Comparison of ENCODE assay signal across 8 mouse cellular contexts in the genomic region with DNA sequence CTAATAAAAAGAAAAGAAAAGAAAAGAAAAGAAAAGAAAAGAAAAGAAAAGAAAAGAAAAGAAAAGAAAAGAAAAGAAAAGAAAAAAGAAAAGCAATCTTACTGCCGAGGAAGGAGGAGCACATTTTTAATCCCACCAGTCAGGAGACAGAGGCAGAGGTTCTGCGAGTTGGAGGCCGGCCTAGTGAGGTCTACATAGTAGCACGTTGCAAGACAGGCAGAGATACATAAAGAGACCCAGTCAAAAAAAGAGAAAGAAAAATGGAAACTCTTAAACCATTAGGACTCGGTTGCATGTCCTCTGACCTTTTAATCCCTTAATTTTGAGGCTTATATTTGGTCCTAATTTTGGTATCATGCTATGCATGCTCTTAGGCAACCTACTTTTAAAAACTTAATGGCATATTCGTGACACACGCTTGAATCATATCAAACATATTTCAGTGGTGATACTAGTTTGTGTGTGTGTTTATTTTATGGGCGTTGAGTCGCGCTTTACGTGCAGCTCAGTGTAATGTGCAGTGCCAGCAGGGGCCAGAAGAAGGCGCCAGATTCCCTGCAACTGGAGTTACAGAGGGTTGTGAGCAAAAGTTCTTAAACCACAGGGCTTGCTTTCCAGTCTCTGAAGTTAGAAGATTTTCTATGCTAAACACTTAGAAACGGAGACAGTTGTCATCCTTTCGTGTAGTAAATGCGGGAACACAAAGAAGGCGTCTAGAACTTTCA. TPM values are rescaled to one million over a fixed set of nuclear protein-coding genes. Genes with fewer than 3 reads are reported as not detected.
DNase-seq lines count a peak whose midpoint lies in the region; ATAC-seq and TF ChIP-seq lines count a peak whose summit lies in the region.

No protein-coding gene starts in this region.

- CTCF ChIA-PET in Patski (lab: Charles Lee), result interaction anchor here (0.6 to 2.5 kb wide), 7 partner anchors 12 to 167 kb away, joined by 3 to 9 read pairs (median 4); no protein-coding TSS in a partner anchor

- 11% methylated on average over 16 of the region's 16 CpGs for WGBS in hindbrain, embryonic 12.5 days

- no peaks in the 10 kb centered on the region for H3K9me3 ChIP-seq in hindbrain, embryonic 12.5 days (replicated peaks)

- peak overlapping the region; percentile 85 for H3K4me2 ChIP-seq in hindbrain, embryonic 12.5 days (replicated peaks)

- H3K4me3 ChIP-seq in hindbrain, embryonic 12.5 days, result peak overlapping the region; percentile 67; the same call in 1 of the 2 replicates

- H3K9ac ChIP-seq in hindbrain, embryonic 12.5 days, result no peak overlapping the region

- no peak for TF ChIP-seq CTCF in Patski (IDR thresholded peaks at IDR 0.05)

- peaks cover 5% of the 10 kb centered on the region; the same call in 1 of the 2 replicates for H3K36me3 ChIP-seq in hindbrain, embryonic 12.5 days

- peak; percentile 74 for ATAC-seq in Patski
- ATAC-seq in hindbrain, embryonic 12.5 days (ENCODE audit: low FRiP score), result peak; percentile 43; the same call in 1 of the 2 replicates

- POLR2A ChIA-PET in Patski (lab: Charles Lee), result no interaction called here

- no peak for DNase-seq in Patski (ENCODE audit: low read depth, low spot score)
- DNase-seq in cerebellum, postnatal 14 days, result peak; percentile 80 to 89
- DNase-seq in frontal cortex, postnatal 14 days (ENCODE audit: low spot score in 2 of 2), result peak; percentile 47 to 70
- DNase-seq in layer of hippocampus, postnatal 36 days, result peak; percentile 45 to 60
- DNase-seq in lung, postnatal 25 days (ENCODE audit: low spot score), result peak; percentile 87
- peak; percentile 75 for DNase-seq in right cerebral cortex, adult 18-20 months
- DNase-seq in urinary bladder, adult 2 months (ENCODE audit: low spot score), result peak; percentile 66

- H3K27me3 ChIP-seq in Patski, result no peaks in the 10 kb centered on the region
- peaks cover 18% of the 10 kb centered on the region for H3K27me3 ChIP-seq in hindbrain, embryonic 12.5 days

- no peak overlapping the region for H3K27ac ChIP-seq in hindbrain, embryonic 12.5 days

- H3K4me1 ChIP-seq in hindbrain, embryonic 12.5 days, result peaks cover 6% of the 10 kb centered on the region; the same call in 1 of the 2 replicates

- in situ Hi-C loops in Patski (cut with MboI; ENCODE audit: low pct_unique_long_range_greater_than_20kb), result no loop called here

RNA-seq across cellular contexts. Expression of a gene that starts 18.9 kb away (rescaled TPM):
- polyA plus RNA-seq in Patski (2021), result 51.0 TPM
- polyA plus RNA-seq in hindbrain, embryonic 12.5 days (2016; fragmentation: Nextera tagmentation; extraction: Ambion mirVana), result 74.3 and 76.5 TPM in 2 replicates
- total RNA-seq in layer of hippocampus, postnatal 36 days (2021), result 10 to 100 TPM; 16.1 to 19.0 TPM
- 34.6 and 35.1 TPM in 2 replicates for polyA plus RNA-seq in urinary bladder, adult 2 months (2012; rRNA removed)

RNA-seq across cellular contexts. Expression of a gene that starts 28.0 kb away (rescaled TPM):
- polyA plus RNA-seq in Patski (2021), result 0.44 TPM
- 0.95 and 1.7 TPM in 2 replicates for polyA plus RNA-seq in hindbrain, embryonic 12.5 days (2016; fragmentation: Nextera tagmentation; extraction: Ambion mirVana)
- 1 to 10 TPM in 1 of 2 experiments, under 1 TPM in 1; 0.88 to 1.1 TPM for total RNA-seq in layer of hippocampus, postnatal 36 days (2021)
- polyA plus RNA-seq in urinary bladder, adult 2 months (2012; rRNA removed), result 5.0 and 5.7 TPM in 2 replicates

RNA-seq across cellular contexts. Expression of a gene that starts 57.2 kb away (rescaled TPM):
- 183 TPM for polyA plus RNA-seq in Patski (2021)
- polyA plus RNA-seq in hindbrain, embryonic 12.5 days (2016; fragmentation: Nextera tagmentation; extraction: Ambion mirVana), result 207 and 211 TPM in 2 replicates
- 10 to 100 TPM; 50.2 to 55.6 TPM for total RNA-seq in layer of hippocampus, postnatal 36 days (2021)
- 26.7 and 71.9 TPM in 2 replicates for polyA plus RNA-seq in urinary bladder, adult 2 months (2012; rRNA removed)
